Mouse (Mus musculus) thymus, postnatal 25 days (tissue): ENCODE results near the gene Ncstn.
A peak's percentile ranks its signal among the peaks of the same experiment; 100 is the strongest.

Experiments
- DNase-seq: peaks from one replicate; pipeline ENCODE4 v3.0.0; 2022

Gene Ncstn

DNA sequence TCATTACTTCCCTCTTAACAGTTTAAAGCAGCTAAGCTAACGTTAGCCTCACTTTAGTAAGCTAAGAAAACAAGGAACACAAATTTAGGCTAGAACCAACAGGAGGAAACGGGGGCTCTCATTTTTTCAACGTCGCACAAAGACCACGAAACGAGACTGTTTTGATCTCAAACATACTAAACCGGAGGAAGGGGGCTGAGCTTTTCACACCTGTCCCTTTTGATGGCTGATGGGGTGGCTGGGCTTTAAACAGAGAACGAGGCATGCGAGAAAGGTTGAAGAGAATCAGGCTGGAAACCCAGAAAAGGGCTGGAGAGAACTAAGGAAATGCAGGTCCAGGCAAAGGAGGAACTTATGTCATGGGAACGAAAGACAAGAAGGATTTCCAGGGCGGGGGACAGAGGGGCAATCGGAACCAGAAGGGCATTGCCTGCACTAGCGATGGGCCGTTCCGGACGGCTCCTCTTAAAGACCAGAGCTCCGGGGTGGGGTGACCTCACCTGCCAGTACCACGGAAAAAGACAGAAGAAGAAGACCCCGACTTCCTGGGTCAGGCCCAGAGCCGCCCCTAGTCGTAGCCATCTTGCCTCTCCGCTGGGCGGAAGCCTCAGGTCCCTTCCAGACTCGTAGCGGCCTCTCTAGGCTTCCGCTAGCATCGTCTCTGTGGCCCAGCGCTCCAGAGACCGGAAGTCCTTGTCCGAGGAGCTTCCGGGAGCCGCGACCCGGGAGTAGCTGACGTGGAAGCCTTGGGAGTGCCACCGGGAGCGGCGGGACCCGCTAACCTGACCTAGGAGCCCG lies at the start of gene Ncstn, which contains the start of gene Copa:
TSS of gene Ncstn (minus strand) at position 695 of the 798 bp plus-strand sequence.
TSS of gene Copa (plus strand) at position 429 of the 798 bp plus-strand sequence.
- peak; percentile 91 for DNase-seq

DNA sequence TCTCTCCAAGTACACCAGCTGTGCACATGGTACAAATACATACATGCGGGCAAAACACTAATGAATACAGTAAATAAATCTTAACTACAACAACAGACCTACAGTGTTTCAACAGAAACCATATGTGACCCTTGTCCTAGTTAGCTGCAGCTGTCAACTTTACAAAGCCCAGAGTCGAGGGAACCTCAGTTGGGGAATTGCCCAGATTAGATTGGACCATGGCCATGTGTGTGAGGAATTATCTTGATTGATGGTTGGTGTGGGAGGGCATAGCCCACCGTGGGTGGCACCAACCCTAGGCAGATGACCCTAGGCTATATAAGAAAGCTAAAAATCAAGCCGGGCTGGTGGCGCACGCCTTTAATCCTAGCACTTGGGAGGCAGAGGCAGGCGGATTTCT lies 49.7 kb upstream of the Ncstn start:
- no peak for DNase-seq

DNA sequence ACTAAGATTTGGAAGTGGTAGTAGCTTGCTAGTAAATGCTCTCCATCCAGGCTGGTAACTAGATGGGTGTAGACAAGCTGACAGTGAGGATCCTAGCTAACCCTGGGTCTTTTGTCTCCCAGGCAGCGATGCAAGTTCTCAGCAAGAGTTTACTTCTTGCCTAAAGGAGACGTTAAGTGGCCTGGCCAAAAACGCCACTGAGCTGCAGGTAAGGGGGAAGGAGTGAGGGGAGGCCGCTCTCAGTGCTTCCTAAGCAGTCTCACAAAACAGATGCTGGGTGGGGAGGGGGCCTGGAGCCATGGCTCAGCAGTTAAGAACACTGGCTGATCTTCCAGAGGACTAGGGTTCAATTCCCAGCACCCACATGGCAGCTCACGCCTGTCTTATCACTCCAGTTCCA lies 47.2 kb upstream of the Ncstn start:
- no peak for DNase-seq

DNA sequence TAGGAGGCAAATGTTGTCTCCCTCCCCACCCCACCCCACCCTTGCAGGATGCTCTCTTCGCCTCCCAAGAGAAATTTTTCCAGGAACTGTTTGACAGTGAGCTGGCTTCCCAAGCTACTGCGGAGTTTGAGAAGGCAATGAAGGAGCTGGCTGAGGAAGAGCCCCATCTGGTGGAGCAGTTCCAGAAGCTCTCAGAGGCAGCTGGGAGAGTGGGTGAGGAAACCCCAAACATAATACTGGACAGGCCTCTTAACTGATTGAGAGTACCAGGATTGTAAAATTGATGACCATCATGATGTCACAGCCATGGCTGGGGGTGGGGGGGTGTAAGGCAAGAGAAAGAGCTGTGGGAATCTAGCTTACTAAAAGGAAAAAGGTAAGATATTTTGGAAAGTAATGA lies 46.5 kb upstream of the Ncstn start:
- no peak for DNase-seq

DNA sequence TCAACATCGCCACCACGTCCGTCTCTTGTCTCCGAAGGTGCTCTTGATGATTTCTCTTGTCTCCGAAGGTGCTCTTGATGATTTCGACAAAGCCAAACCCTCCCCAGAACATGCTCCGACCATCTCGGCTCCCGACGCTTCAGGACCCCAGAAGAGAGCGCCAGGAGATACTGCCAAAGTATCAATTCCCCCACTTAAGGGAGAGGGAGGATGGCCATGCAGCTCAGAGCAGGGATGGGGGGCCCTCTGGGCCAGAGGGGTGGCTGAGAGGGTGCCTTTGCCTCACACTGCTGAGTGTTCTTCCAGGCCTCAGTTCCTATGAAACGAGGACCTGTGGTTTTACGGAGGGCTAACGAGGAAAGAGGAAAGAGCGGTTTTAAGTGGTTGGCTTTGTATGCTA lies 46.0 kb upstream of the Ncstn start:
- no peak for DNase-seq

DNA sequence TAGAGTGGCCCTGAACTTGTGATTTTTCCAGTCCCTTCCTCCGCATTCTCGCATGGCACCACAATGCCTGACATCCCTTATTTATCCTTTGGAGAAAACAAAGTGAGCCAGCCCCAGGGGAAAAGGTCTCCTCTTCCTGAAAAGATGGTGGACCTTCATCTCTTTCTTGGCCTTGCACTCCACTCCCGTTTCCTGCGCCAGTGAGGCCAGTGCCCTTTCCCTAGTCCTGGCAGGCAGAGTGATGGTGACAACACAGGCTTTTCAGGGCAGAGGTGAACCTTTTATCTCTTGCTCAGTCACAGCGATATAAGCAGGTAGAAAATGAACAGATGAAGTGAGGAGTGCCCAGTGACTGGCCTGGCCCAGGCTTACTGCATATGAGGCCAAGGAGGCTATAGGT lies 44.9 kb upstream of the Ncstn start:
- DNase-seq = no peak

DNA sequence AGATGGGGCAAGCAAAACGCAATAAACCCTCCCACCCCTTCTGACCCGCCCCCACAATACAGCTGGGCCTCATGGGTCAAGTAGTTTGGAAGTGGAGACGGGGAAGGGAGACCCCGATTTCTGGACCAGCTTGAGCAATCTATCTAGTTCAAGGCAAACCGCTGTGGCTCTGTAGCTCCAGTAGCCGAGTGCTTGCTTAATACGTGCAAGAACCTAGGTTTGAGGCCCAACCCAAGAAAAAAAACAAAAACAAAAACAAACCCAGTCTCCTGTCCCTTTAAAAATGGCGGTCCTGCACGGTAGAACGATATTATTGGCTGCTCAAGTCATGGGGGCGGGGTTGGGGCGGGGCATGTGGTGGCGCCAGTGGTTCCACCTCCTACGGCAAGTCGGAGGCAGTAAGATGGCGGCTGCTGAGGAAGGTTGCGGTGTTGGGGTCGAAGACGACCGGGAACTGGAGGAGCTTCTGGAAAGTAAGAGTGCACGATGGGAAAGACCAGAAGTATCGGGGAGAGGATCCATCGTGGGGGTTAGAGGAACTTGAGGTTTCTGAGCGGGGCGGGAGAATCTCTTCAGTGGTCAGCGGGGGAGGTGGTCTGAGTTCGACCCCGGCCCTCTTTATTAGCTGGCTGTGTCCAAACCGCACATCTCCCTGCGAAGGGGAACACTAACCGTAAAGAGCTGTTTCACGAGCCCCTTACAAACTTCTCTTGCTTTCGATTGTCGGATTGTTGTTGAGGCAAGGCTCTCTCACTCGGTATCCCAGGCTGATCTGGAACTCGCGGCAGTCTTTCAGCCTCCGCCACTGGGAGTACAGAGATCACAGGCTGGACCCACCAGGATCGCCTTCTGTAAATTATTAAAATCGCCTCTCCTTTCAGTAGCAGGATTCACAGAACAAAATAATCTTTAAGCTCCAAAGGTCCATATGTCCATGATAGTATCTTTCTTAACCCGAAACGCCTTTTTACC lies 44.1 kb upstream of the Ncstn start, which contains the start of gene Pex19:
TSS of gene Pex19 (plus strand) at position 380 of the 972 bp plus-strand sequence.
- peak; percentile 72 for DNase-seq

DNA sequence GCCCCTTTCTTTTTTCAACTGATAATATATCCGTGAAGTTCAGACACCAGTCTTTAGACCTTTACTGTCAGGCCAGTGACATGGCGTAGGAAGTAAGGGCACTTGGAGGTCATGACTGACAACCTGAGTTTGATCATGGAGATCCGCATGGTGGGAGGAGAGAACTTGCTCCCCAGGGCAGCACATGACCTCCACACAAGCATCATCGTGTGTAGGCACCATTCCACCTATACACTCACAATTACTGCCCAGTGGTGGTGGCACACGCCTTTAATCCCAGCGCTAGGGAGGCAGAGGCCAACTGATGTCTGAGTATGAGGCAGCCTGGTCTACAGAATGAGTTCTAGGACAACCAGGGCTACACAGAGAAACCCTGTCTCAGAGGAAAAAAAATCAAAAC lies 42.0 kb upstream of the Ncstn start:
- DNase-seq = no peak

DNA sequence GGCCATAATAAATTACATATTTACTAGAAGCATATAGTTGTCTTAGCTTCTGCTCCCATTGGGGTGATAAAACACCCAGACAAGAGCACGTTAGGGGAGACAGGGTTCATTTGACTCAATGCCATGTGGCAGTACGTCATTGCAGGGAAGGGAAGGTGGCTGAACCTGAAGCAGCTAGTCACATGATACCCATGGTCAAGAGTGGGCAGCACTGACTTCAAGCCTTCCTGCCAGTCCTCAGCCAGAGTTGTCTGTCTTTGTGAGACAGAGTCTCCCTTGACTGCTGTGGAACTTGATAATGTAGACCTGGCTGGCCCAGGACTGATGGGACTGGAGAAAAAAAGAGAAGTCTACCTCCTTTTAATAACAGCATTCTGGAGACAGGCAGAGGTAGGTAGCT lies 40.1 kb upstream of the Ncstn start:
- DNase-seq = no peak

DNA sequence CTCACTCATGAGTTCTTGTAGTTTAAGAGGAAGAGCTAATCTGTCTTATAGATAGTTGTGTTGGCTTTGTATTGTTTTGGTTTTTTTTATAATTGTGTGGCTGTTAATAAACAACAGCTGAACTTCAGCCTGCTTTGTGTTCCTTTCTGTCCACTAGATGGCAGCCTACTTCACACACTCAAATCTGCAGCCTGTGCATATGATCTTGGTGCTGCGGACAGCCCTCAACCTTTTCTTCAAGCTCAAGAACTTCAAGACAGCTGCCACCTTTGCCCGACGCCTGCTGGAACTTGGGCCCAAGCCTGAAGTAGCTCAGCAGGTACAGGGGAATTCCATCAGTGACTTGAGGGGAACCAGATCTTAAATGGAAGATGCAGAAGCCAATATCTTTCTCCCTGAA lies 37.1 kb upstream of the Ncstn start:
- peak; percentile 22 for DNase-seq

DNA sequence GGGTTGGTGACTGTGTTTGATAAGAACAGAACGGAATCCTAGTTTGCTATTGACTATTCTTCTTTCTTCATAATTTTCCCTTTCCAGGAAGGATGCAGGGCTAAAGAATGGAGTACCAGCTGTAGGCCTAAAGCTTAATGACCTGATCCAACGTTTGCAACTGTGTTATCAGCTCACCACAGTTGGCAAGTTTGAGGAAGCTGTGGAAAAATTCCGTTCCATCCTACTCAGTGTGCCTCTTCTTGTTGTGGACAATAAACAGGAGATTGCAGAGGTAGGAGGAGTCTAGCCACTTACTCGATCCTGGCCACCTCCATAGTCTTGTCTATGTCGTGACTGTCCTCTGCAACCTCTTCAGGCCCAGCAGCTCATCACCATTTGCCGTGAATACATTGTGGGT lies 36.5 kb upstream of the Ncstn start:
- no peak for DNase-seq

DNA sequence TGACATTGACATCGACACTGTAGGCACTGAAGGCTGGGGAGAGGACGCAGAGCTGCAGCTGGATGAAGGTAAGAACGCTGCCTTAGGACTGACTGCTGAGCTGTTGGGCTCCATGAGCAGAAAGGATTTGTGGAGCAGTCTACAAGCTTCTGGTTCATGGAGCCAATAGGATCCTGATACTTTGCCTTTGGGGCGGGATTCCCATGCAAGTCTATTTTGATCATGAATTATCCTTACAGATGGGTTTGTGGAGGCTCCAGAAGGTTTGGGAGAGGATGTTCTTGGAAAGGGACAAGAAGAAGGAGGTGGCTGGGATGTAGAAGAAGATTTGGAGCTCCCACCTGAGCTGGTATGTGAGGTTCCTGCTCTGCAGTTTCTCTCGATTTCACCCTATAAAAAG lies 34.4 kb upstream of the Ncstn start:
- no peak for DNase-seq

DNA sequence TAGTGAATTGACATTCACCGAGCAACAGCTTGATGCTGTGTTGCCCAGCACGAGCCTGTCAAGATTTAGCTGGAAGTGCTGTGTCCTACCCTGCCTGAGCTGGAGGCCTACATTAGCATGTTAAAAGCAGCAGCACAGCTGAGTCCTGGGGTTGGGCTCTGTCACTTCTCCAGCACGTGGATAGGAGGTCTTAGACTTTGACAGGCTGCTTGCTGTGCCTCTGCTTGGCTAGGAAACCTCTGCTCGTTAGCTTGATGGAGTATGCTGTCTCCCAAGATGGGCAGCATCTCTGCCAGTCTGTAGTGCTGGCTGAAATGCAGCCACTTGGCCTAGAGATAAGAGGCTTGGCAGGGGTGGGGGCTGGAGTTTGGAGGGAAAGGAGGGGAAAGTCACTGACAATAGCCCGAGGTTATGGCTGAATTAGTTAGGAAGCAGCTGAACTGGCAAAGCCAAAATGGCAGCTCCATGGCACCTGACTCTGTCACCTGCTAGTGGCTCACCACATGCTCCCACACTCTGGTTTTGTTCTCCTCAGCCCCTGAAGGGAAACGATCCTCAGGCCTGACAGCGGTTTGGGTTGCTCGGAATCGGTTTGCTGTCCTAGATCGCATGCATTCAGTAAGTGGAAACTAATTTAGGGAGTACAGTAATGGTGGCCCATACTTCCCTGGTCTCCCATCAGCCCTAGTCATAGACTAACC lies 25.3 kb upstream of the Ncstn start:
- no peak for DNase-seq

DNA sequence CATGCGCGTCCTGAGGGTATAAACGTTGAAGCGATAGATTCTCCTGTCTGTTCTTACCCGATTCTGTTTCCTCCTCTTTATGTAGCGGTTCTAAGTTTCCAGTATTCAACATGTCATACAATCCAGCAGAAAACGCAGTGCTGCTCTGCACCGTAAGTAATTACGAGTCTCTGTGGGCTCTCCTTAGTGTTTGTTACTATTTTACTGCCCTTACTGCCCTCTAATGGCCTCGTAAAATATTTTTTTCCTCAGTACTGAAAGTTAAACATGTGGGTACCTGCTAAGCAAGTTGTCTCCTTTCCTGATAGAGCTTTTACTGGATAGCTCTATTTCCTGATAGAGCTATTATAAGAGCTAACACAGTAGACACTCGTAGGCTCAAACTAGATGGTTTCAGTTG lies 22.5 kb upstream of the Ncstn start:
- no peak for DNase-seq

DNA sequence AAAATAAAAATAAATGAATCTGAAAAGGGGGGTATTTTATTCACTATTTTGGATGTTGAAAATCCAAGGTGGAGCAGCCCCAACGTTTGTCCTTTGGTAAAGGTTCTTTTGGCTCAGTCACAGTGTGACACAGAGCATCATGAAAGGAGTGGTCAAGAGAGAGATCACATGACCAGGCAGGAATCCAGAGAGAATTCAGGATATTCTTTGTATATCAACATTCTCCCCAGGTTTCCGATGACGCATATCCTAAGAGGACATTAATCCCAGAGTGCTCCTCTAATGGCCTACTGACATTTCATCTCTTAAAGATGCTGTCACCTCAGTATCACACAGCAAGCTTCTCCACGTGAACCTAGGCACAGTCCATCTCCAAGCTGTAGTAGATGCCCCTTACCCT lies 21.0 kb upstream of the Ncstn start:
- DNase-seq = no peak

DNA sequence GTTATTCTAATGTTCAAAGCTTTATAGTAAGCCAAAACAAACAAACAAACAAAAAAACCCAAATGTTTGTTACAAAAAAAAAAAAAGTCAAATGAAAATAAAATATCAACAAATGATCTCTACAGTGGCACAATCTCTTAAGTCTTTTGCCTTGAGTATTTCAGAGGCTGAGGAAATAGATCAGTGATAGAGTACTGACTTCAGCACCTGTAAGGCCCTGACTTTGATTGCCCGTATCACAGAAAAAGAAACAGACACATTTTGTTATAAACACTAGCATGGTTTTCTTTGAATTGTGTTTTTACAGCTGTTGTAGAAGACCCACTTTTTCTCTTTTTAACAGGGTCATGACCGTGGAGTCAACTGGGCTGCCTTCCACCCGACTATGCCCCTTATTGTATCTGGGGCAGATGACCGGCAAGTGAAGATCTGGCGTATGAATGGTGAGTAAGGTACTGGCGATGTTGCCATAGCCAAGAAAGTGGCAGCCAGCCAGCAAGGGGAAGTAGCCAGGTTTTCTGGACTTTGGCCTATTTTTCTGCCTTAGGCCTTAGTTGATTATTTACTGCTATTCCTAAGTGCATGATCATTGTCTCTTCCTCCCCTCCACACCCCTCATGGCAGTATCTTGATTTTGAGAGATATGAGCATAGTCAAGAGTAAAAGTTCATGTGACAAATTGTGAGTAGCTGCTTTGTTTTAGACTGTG lies 16.9 kb upstream of the Ncstn start:
- no peak for DNase-seq

DNA sequence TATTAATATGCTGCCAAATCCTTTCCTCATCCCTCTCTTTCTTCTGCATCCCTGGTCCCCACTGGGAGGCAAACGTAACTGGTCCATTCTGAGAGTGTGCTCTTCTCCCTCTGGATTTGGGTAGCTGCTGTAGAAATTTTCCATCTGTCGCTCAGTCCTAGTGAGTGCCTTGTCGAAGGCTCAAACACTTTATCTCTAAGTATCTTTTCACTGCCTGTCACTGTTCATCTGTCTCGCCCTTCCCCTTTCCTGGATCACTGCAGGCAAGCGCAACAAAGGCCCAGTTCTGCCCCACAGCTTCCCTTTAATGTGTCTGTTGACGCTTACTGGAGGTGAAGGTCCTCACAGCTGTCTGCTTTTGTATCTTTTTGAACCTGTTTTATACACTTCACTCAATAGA lies 12.6 kb upstream of the Ncstn start:
- DNase-seq = no peak

DNA sequence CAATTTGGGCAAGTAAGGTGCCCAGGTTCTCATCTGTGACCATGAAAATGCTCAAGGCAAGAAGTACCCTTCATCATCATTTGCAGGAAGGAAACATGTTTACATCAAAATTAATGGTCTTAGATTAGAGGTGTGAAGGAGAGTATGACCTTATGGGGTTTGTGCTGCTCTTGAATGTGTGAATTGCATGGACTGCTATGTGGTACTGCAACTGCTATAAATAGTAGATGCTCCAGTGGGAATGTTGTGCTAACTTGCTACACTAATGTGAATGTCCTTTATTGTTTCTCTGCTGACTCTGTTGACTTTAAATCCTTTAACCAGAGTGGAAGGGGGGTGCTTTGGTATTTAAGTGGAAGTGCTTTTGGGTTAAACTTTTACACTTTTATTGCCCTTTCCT lies 11.7 kb upstream of the Ncstn start:
- no peak for DNase-seq

DNA sequence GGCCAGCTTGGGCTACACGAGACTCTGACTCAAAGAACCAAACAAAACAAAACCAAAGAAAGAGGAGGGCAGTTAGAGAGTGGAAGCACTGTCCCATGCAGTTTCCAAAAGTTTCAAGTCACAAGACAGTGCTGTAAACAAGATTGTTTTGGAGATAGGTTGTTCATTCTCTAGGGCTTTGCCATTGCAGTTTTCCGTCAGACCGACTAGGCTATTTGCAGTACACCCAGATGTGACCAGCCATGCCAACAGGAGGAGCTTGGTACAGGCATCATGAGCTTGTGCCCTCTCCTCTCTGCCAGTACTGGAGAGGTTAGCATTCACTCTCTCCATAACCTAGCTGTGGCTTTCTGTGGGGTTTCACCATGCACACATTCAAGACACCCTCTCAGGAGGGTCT lies 10.9 kb upstream of the Ncstn start:
- no peak for DNase-seq

DNA sequence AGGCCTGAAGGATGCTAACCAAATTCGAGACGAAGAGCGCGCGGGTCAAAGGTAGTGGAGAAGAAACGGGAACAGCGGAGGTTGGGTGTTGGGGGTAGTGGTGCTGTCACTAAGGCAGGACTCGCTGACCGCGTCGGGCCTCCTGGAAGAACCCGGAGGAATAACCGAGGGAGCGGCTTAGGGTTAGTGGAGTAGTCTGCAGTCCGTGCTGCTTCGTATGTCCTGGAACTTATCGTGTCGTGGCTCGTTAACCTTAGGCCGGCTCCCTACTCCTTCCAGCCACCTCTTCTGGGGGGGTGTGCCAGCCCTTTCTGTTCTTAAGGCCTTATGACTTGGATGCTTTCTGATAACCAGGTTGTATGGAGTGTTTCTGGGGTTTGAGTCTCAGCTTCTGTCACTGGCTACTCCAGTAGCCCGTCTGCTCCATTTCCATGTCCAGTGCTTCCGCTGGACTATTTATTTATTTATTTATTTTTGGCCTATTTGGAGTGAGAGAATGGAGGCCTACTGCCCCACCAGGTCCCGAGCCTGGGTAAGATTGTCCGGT lies 377 bp upstream of the Ncstn start:
- no peak for DNase-seq

DNA sequence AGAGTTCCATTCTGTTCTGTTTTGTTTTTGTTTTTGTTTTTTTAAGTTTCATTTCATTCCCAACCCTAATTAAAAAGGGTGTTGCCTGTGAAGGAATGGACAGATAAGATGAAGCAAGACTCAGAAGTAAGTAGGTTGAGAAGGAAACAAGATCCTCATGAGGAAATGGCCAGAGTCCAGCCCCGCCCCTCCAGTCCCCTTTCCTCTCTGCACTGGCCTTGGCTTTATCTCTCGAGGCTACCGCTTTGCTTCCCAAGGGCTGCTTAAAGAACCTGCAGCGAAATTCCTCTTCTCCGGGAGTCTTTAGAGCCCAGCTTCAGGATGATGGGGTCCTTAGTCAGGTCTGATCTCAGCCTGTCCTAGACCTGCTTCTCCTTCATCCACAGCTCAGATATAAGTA lies 4.6 kb downstream of the Ncstn start:
- DNase-seq = no peak

DNA sequence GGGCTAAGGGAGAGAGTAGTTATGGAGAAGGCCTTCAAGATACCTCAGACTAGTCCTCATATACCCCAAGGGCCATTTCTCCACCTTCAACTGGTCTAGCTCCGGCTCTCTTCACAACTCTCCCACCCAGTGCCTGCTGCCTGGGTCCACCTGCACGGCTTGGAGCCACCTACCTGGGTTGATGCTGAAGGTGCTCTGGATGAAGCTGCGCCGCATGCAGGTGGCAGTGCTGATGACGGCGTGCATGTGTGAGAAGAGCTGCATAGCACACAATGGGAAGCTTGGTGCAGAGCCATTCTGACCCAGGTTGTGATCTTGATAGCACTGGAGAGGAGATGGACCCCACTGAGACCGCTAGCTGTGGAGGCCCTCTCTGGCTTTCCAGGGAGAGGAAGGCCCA lies 10.0 kb downstream of the Ncstn start:
- no peak for DNase-seq
